Mouse (Mus musculus): ENCODE results near the gene Fgfr2. TPM values are rescaled to one million over a fixed set of nuclear protein-coding genes. Genes with fewer than 3 reads are reported as not detected.

Gene Fgfr2
- polyA plus RNA-seq, 1 experiment from 2014 or later = 20.3 TPM

DNA sequence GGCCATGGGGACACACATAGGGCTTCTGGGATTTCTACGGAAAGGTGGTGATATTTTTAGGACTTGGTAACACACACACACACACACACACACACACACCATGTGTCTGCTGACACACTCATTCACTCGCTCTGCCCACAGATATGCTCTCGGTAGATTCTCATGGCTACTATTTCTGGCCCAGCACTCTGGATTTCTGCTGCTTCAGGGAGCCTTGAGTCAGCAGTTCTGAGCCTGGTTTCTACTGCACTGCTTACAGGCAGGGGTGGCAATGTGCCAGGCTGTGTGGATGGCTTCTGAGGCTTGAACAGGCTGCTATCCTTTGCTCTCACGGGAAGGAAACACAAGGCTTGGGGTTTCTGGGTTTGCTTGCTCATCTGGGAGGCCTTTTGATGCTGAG lies 2441.4 kb downstream of the Fgfr2 start:
- Histone ChIP-seq H3K9me3 (replicated peaks; ENCODE audit: control insufficient read depth, low read length) (no peaks in the 10 kb centered on the region), H3K27ac (ENCODE audit: low read length) (peak overlapping the region; percentile 85), H3K27me3 (ENCODE audit: control insufficient read depth, insufficient read depth, low read length) (no peaks in the 10 kb centered on the region), H3K4me2 (ENCODE audit: low read depth, low read length) (no peak overlapping the region), H3K4me3 (ENCODE audit: low read length) (no peak overlapping the region), H3K9ac (ENCODE audit: low read length) (no peak overlapping the region), H3K4me1 (ENCODE audit: control insufficient read depth, insufficient read depth, low read length) (peaks cover 17% of the 10 kb centered on the region), H3K36me3 (ENCODE audit: control insufficient read depth, insufficient read depth) (peaks cover 7% of the 10 kb centered on the region; the same call in 1 of the 2 replicates)
- 22% methylated on average over 4 of the region's 4 CpGs for WGBS
- peak; percentile 88 for ATAC-seq (replicated peaks; ENCODE audit: extremely low read depth, insufficient read depth, low FRiP score)

DNA sequence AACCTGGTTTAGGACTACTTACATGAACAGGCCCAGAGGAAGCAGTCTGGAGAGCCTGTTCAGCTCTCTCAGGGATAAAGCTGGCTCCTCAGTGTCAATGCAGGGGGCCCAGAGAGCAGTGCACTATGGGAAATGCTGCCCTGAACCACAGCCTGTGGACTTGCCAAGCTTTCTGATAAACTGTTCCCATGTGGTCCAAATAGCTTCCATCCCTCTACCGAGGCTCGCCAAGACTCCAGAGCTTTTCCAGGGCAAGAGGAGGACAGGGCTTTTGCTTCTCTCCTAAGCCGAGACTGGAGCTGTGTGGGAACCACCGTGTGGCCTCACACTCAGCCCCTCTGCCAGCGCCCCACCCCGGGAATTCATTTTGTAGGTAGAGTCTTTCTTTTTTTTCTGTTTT lies 2444.7 kb downstream of the Fgfr2 start:
- peaks cover 23% of the 10 kb centered on the region for H3K36me3 ChIP-seq (ENCODE audit: control insufficient read depth, insufficient read depth)
- H3K4me2 ChIP-seq (ENCODE audit: low read depth, low read length) = no peak overlapping the region
- 0 out of 2 replicates have a peak, but pooled peaks cover 2% of the 10 kb centered on the region for H3K9me3 ChIP-seq (replicated peaks; ENCODE audit: control insufficient read depth, low read length)
- 73% methylated on average over 6 of the region's 6 CpGs for WGBS
- H3K4me1 ChIP-seq (ENCODE audit: control insufficient read depth, insufficient read depth, low read length) = peaks cover 26% of the 10 kb centered on the region
- H3K27me3 ChIP-seq (ENCODE audit: control insufficient read depth, insufficient read depth, low read length) = no peaks in the 10 kb centered on the region
- peak overlapping the region; percentile 57; the same call in 1 of the 2 replicates for H3K27ac ChIP-seq (ENCODE audit: low read length)
- no peak for ATAC-seq (replicated peaks; ENCODE audit: extremely low read depth, insufficient read depth, low FRiP score)
- H3K9ac ChIP-seq (ENCODE audit: low read length) = no peak overlapping the region
- H3K4me3 ChIP-seq (ENCODE audit: low read length) = no peak overlapping the region

DNA sequence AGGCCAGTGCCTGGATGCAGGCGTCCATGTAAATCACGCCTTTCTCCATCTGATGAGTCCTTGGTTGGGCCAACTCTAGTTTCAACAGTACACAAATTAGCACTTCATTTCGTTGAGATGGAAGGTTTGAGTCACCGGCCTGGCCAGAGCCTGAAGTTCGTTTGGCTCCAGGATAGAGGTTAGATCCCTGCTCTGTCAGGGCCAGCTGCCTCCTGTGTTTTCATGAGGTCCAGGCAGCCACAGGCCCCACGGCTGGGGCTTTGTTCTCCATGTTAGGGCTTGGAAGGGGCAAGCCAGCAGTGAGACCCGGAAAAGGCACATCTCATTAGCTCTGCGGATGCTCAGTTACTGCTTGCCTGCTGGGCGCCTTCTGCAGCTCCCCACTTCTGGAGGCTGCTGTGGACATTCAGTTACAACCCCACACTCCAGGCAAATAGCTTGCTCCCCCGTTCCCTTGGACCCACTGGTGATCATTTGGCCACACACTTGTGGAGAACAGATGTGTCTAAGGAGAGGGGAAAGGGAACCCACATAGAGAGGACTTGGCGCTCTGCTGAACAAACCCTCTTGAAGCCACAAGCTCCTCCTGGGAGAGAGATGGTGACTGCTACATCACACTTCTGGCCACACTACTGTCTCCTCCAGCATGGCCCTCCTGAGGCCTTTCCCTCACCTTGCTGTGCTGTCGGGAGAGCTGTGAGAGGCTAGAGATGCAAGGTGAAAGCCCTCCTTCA lies 2445.4 kb downstream of the Fgfr2 start:
- WGBS = 84% methylated on average over 12 of the region's 12 CpGs
- H3K27me3 ChIP-seq (ENCODE audit: control insufficient read depth, insufficient read depth, low read length) = no peaks in the 10 kb centered on the region
- H3K36me3 ChIP-seq (ENCODE audit: control insufficient read depth, insufficient read depth) = peaks cover 23% of the 10 kb centered on the region
- peaks cover 32% of the 10 kb centered on the region for H3K4me1 ChIP-seq (ENCODE audit: control insufficient read depth, insufficient read depth, low read length)
- no peak for ATAC-seq (replicated peaks; ENCODE audit: extremely low read depth, insufficient read depth, low FRiP score)
- H3K27ac ChIP-seq (ENCODE audit: low read length) = peak overlapping the region; percentile 57; the same call in 1 of the 2 replicates
- no peak overlapping the region for H3K4me2 ChIP-seq (ENCODE audit: low read depth, low read length)
- H3K4me3 ChIP-seq (ENCODE audit: low read length) = no peak overlapping the region
- H3K9ac ChIP-seq (ENCODE audit: low read length) = no peak overlapping the region
- 0 out of 2 replicates have a peak, but pooled peaks cover 2% of the 10 kb centered on the region for H3K9me3 ChIP-seq (replicated peaks; ENCODE audit: control insufficient read depth, low read length)

DNA sequence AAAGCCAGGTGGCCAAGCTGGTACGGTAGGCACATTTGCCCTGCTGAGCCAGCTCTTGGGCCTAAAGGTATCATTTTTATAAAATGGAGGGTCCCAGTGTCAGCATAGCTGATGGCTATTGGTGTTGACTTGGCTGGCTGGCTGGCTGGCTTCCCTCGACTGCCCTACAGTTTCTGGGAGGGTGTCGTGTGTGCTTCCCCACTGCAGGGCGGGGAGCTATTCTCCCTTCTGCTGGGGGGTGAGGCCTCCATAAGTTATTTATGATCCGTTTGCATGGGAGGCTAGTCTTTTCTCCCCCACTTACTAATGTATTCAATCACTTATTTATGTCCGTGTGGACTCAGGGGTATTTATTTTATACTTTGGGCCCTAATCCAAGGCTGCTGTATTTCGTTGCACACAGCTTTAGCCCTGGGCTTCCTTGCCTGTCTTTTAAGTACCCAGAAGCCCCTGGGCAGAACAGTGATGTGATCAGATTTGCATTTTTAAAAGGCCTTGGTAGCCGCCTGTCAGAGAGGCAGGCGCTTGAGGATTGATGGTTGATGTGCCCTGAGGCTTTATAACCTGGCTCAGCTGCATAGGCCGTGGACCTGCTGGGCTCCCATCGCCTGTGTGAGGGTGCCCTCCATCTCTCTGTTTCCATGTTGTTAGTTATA lies 2446.1 kb downstream of the Fgfr2 start:
- Histone ChIP-seq H3K27ac (ENCODE audit: low read length) (no peak overlapping the region), H3K4me2 (ENCODE audit: low read depth, low read length) (no peak overlapping the region), H3K9ac (ENCODE audit: low read length) (no peak overlapping the region), H3K9me3 (replicated peaks; ENCODE audit: control insufficient read depth, low read length) (0 out of 2 replicates have a peak, but pooled peaks cover 2% of the 10 kb centered on the region), H3K27me3 (ENCODE audit: control insufficient read depth, insufficient read depth, low read length) (no peaks in the 10 kb centered on the region), H3K36me3 (ENCODE audit: control insufficient read depth, insufficient read depth) (peaks cover 23% of the 10 kb centered on the region), H3K4me1 (ENCODE audit: control insufficient read depth, insufficient read depth, low read length) (peaks cover 34% of the 10 kb centered on the region), H3K4me3 (ENCODE audit: low read length) (no peak overlapping the region)
- ATAC-seq (replicated peaks; ENCODE audit: extremely low read depth, insufficient read depth, low FRiP score) = no peak
- WGBS = 79% methylated on average over 11 of the region's 11 CpGs

DNA sequence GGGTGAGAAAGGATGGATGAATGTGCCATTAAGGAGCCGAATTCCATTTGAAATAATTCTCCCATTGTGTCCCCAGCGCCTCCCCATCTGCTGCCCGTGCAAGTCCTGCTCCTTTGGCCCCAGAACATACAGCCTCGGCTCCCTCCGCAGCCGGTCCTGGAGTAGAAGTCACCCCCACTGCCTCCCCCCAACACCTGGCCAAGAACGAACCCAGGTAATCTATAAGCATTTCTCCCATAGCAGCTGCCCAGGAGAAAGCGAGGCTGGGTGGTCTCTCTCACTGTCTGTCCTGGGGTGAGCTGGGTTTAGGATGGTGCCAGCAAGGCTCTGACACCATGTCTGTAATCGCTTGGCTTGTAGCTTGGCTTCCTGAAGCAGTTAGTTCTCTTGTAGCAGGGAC lies 2448.6 kb downstream of the Fgfr2 start:
- Histone ChIP-seq H3K36me3 (ENCODE audit: control insufficient read depth, insufficient read depth) (peaks cover 21% of the 10 kb centered on the region), H3K4me1 (ENCODE audit: control insufficient read depth, insufficient read depth, low read length) (peaks cover 47% of the 10 kb centered on the region)

DNA sequence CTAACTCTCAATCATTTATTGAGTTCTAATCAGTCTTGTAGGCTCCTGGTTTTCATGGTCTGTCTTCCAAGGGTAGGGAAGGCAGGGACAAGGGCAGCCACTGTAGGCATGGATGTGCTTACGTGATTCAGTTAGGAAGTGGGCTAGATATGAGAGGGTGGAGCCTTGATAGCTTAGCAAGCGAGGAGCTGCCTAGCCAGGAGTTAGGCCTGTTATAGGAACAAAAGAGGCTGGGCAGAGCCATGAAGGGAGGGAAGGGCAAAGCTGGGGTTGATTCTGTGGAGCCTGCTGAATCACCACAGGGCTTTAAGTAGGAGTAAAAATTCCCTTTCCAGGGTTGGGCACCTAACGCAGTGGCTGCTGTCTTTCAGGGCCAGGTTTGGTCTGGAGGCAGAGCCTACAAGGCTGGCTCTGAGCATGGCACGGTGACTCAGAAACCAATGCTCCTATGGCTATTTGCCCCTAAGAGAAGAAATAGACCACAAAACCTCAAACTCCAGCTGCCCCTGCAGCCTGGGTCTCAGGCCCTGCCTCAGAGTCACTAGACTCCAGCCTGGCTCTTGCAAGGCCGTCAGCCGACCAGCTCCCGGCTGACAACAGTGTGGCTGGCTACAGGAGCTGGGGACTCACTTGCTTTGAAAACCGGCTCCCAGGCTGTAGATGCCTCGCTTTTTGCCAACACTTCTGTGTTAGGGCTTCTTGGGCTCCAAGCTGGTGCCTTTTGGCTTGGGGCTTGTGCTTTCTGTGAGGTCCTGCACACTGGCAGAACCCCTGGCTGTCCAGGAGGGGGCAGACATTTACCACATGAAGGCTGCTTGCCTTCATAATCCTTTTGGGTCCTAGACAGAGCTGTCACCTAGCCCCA lies 2449.7 kb downstream of the Fgfr2 start:
- H3K4me1 ChIP-seq (ENCODE audit: control insufficient read depth, insufficient read depth, low read length) = peaks cover 57% of the 10 kb centered on the region
- ATAC-seq (replicated peaks; ENCODE audit: extremely low read depth, insufficient read depth, low FRiP score) = peak; percentile 24; the same call in 1 of the 2 replicates
- H3K9me3 ChIP-seq (replicated peaks; ENCODE audit: control insufficient read depth, low read length) = 0 out of 2 replicates have a peak, but pooled peaks cover 2% of the 10 kb centered on the region
- H3K27ac ChIP-seq (ENCODE audit: low read length) = peak overlapping the region; percentile 99
- peak overlapping the region; percentile 14; the same call in 1 of the 2 replicates for H3K4me2 ChIP-seq (ENCODE audit: low read depth, low read length)
- no peak overlapping the region for H3K4me3 ChIP-seq (ENCODE audit: low read length)
- peak overlapping the region; percentile 74 for H3K9ac ChIP-seq (ENCODE audit: low read length)
- peaks cover 15% of the 10 kb centered on the region for H3K36me3 ChIP-seq (ENCODE audit: control insufficient read depth, insufficient read depth)
- H3K27me3 ChIP-seq (ENCODE audit: control insufficient read depth, insufficient read depth, low read length) = no peaks in the 10 kb centered on the region
- WGBS = 31% methylated on average over 9 of the region's 9 CpGs

More for the DNA sequence above, 2448.6 kb downstream of the Fgfr2 start:
- ATAC-seq (replicated peaks; ENCODE audit: extremely low read depth, insufficient read depth, low FRiP score) = no peak
- Histone ChIP-seq H3K4me3 (ENCODE audit: low read length) (no peak overlapping the region), H3K9ac (ENCODE audit: low read length) (no peak overlapping the region), H3K27me3 (ENCODE audit: control insufficient read depth, insufficient read depth, low read length) (no peaks in the 10 kb centered on the region), H3K27ac (ENCODE audit: low read length) (no peak overlapping the region), H3K9me3 (replicated peaks; ENCODE audit: control insufficient read depth, low read length) (0 out of 2 replicates have a peak, but pooled peaks cover 2% of the 10 kb centered on the region), H3K4me2 (ENCODE audit: low read depth, low read length) (no peak overlapping the region)
- 71% methylated on average over 9 of the region's 9 CpGs for WGBS

DNA sequence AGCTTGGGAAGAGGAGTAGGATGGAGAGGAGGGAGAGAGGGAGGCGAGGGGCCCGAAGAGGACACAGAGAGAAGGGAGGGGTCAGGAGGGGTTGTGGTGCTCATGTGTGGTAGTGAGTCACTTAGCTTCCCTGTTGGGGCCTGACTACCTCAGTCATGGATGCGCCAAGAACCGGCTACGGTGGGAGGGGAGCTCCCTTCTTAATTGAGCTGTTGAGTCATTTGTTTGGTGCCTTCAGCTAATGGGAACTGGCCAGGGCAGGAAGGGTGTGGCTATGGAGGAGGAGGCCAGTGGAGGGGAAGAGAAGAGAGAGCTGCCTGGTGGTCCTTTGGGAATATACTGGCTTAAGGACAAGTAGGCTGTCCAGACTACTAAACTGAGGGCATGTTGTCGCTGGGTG lies 2451.8 kb downstream of the Fgfr2 start:
- H3K4me2 ChIP-seq (ENCODE audit: low read depth, low read length) = no peak overlapping the region
- no peaks in the 10 kb centered on the region for H3K27me3 ChIP-seq (ENCODE audit: control insufficient read depth, insufficient read depth, low read length)
- WGBS = 56% methylated on average over 6 of the region's 6 CpGs
- H3K27ac ChIP-seq (ENCODE audit: low read length) = peak overlapping the region; percentile 99
- 0 out of 2 replicates have a peak, but pooled peaks have one; percentile 4 for ATAC-seq (replicated peaks; ENCODE audit: extremely low read depth, insufficient read depth, low FRiP score)
- H3K4me3 ChIP-seq (ENCODE audit: low read length) = no peak overlapping the region
- H3K9ac ChIP-seq (ENCODE audit: low read length) = peak overlapping the region; percentile 42
- peaks cover 12% of the 10 kb centered on the region for H3K36me3 ChIP-seq (ENCODE audit: control insufficient read depth, insufficient read depth)
- no peaks in the 10 kb centered on the region for H3K9me3 ChIP-seq (replicated peaks; ENCODE audit: control insufficient read depth, low read length)
- H3K4me1 ChIP-seq (ENCODE audit: control insufficient read depth, insufficient read depth, low read length) = peaks cover 64% of the 10 kb centered on the region

DNA sequence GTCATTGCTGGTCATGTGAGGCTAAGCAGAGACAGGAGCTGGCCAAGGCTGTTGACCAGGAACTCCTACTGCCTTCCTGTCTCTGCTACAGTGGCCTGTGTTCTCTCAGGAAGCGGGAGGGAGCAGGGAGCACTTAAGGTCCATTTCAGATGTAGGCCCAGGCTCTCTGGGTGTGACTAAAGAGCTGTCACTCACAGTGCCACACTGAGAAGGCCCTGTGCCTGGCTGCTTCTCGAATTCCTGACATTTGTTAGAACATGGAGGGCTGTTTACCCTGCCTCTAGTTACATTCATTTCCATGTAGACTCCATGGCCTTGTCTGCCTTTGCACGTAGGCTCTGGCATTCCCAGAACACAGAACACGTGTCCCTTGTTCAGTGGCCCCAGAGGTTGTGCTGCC lies 2452.8 kb downstream of the Fgfr2 start:
- no peak overlapping the region for H3K4me2 ChIP-seq (ENCODE audit: low read depth, low read length)
- no peak overlapping the region for H3K4me3 ChIP-seq (ENCODE audit: low read length)
- peak; percentile 19 for ATAC-seq (replicated peaks; ENCODE audit: extremely low read depth, insufficient read depth, low FRiP score)
- WGBS = 31% methylated on average over 4 of the region's 4 CpGs
- H3K36me3 ChIP-seq (ENCODE audit: control insufficient read depth, insufficient read depth) = peaks cover 8% of the 10 kb centered on the region
- peaks cover 64% of the 10 kb centered on the region for H3K4me1 ChIP-seq (ENCODE audit: control insufficient read depth, insufficient read depth, low read length)
- H3K9ac ChIP-seq (ENCODE audit: low read length) = peak overlapping the region; percentile 42
- H3K9me3 ChIP-seq (replicated peaks; ENCODE audit: control insufficient read depth, low read length) = 0 out of 2 replicates have a peak, but pooled peaks cover 3% of the 10 kb centered on the region
- H3K27ac ChIP-seq (ENCODE audit: low read length) = peak overlapping the region; percentile 99
- H3K27me3 ChIP-seq (ENCODE audit: control insufficient read depth, insufficient read depth, low read length) = no peaks in the 10 kb centered on the region
